Mouse (Mus musculus) liver, embryonic 13.5 days (tissue): ENCODE measurements around the gene Alkbh6. TPM values are rescaled to one million over a fixed set of nuclear protein-coding genes. Genes with fewer than 3 reads are reported as not detected.
A peak's percentile ranks its signal among the peaks of the same experiment; 100 is the strongest.

Experiments
- ATAC-seq: fragments of 200-750 bp; cut with Nextera tagmentation; 2 replicates; pipeline ENCODE4 v1.8.0; 2017; ENCODE audit warnings: low read depth, mild to moderate bottlenecking, moderate number of reproducible peaks, moderate library complexity
- DNase-seq: peaks from one replicate; pipeline ENCODE4 v3.0.0; 2022
- H3K27ac ChIP-seq: fragments of 300-500 bp; sonication (generic); 2 replicates; pipeline ENCODE4 v1.5.1; 2015; ENCODE audit warnings: moderate library complexity, mild to moderate bottlenecking, inconsistent platforms
- H3K27me3 ChIP-seq: fragments of 300-500 bp; sonication (generic); 2 replicates; pipeline ENCODE4 v1.6.1; 2015; ENCODE audit warnings: mild to moderate bottlenecking, inconsistent platforms
- H3K36me3 ChIP-seq: fragments of 300-500 bp; sonication (generic); 2 replicates; pipeline ENCODE4 v1.6.1; 2015; ENCODE audit warnings: mild to moderate bottlenecking, inconsistent platforms
- H3K4me1 ChIP-seq: fragments of 300-500 bp; sonication (generic); replicated peaks from 2 replicates; pipeline ENCODE4 v1.6.1; 2015; ENCODE audit warnings: inconsistent platforms
- H3K4me2 ChIP-seq: fragments of 300-500 bp; sonication (generic); 2 replicates; pipeline ENCODE4 v1.6.1; 2015; ENCODE audit warnings: inconsistent platforms, mild to moderate bottlenecking, moderate library complexity
- H3K4me3 ChIP-seq: fragments of 300-500 bp; sonication (generic); replicated peaks from 2 replicates; pipeline ENCODE4 v1.5.1; 2015; ENCODE audit warnings: mild to moderate bottlenecking, inconsistent platforms
- H3K9ac ChIP-seq: fragments of 300-500 bp; sonication (generic); 2 replicates; pipeline ENCODE4 v1.6.1; 2015; ENCODE audit warnings: mild to moderate bottlenecking, inconsistent platforms
- H3K9me3 ChIP-seq: fragments of 300-500 bp; sonication (generic); replicated peaks from 2 replicates; pipeline ENCODE4 v1.6.1; 2016; ENCODE audit warnings: inconsistent platforms
- WGBS: fragments of 180-500 bp; shearing (Covaris S2); methylation state at CpG from one replicate; pipeline ENCODE4 v1.1.7; 2015; ENCODE audit not compliant: insufficient replicate concordance; 5-methylcytosine and 5-hydroxymethylcytosine counted together
- polyA plus RNA-seq: library from polyadenylated mRNA; unstranded; fragments of >200 nt; fragmentation: Nextera tagmentation; extraction: Ambion mirVana; gene quantifications from 2 replicates; pipeline ENCODE4 v1.2.1, GENCODE M21; 2015

Gene Alkbh6
- polyA plus RNA-seq, 1 experiment from 2014 or later = 18.9 TPM

DNA sequence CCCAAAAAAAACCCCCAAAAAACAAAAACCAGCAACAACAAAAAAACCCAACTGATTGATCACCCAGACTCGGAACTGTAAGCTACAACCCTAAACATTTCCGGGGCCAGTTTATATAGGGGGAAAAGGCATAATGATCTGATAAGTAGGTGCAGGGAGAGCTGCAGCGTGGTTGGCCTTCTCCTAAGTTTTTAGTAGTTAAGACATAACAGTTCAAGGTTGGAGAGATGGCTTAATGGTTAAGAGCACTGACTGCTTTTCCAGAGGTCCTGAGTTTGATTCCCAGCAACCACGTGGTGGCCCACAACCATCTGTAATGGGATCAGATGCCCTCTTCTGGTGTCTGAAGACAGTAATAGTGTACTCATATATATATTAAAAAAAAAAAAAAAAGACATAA is 27.0 kb upstream of the Alkbh6 start:
- H3K9me3 ChIP-seq = no peaks in the 10 kb centered on the region
- WGBS = 70% methylated on average over 4 of the region's 4 CpGs
- no peak overlapping the region for H3K27ac ChIP-seq
- no peak for ATAC-seq
- H3K4me3 ChIP-seq = peak overlapping the region; percentile 81; the same call in 1 of the 2 replicates
- H3K27me3 ChIP-seq = no peaks in the 10 kb centered on the region
- H3K36me3 ChIP-seq = 0 out of 2 replicates have a peak, but pooled peaks cover 4% of the 10 kb centered on the region
- no peak overlapping the region for H3K9ac ChIP-seq
- DNase-seq = no peak
- H3K4me2 ChIP-seq = peak overlapping the region; percentile 87
- peaks cover 33% of the 10 kb centered on the region for H3K4me1 ChIP-seq

DNA sequence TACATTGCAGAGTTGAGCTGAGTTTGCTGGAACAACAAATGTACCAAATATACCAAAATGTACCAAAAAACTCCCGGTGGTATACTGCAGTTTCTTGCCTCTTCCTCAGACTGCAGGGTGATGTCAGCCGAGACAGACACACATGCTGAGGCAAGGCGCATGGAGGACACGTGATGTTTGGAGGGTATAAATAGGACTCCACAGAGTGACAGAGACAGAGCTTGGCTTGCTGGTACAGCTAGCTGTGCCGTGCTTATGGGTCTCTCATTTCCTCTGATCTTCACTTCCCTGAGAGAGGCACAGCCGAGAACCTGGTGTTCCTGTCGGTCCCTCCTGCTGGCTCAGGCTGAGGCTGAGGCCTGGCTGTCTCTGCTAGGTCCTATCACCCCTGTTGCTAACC is 25.8 kb upstream of the Alkbh6 start:
- Histone ChIP-seq H3K9ac (no peak overlapping the region), H3K9me3 (no peaks in the 10 kb centered on the region), H3K27ac (no peak overlapping the region), H3K4me3 (no peak overlapping the region), H3K36me3 (no peaks in the 10 kb centered on the region), H3K4me1 (peaks cover 26% of the 10 kb centered on the region), H3K4me2 (no peak overlapping the region), H3K27me3 (0 out of 2 replicates have a peak, but pooled peaks cover 4% of the 10 kb centered on the region)
- 64% methylated on average over 7 of the region's 7 CpGs for WGBS
- ATAC-seq = no peak
- no peak for DNase-seq

- no peak overlapping the region for H3K4me3 ChIP-seq
- WGBS = 56% methylated on average over 8 of the region's 8 CpGs
- peaks cover 28% of the 10 kb centered on the region for H3K27me3 ChIP-seq
- H3K4me2 ChIP-seq = no peak overlapping the region
- no peaks in the 10 kb centered on the region for H3K9me3 ChIP-seq
- no peak overlapping the region for H3K27ac ChIP-seq
- H3K9ac ChIP-seq = no peak overlapping the region
- DNase-seq (no peak), ATAC-seq (no peak)
- H3K36me3 ChIP-seq = no peaks in the 10 kb centered on the region
- H3K4me1 ChIP-seq = no peaks in the 10 kb centered on the region
Observed at GRCm38 (mm10) chr7:30286701-30287410, 21.7 kb upstream of the Alkbh6 start.

DNA sequence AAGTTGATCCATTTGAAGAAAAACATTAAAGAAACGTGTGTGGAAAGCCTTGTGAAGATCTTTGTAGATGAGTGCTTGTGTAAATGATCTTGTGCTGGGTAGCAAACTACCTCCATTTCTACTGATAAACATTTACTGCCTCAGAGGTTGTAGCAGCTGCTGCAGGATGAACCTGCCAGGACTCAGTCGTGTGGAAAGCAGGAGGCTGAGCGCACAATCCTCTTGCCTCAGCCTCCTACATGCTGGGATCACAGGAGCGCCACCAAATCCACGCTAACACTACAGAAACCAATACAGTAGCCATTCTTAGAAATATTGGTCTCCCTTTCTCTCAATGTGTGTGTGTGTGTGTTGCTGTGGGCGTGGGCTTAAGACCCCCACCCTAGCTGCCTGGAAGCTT is 20.5 kb upstream of the Alkbh6 start:
- H3K27me3 ChIP-seq = peaks cover 33% of the 10 kb centered on the region
- 55% methylated on average over 6 of the region's 6 CpGs for WGBS
- no peak overlapping the region for H3K4me3 ChIP-seq
- no peak for DNase-seq
- H3K4me2 ChIP-seq = no peak overlapping the region
- no peak overlapping the region for H3K9ac ChIP-seq
- no peaks in the 10 kb centered on the region for H3K9me3 ChIP-seq
- H3K36me3 ChIP-seq = no peaks in the 10 kb centered on the region
- no peak overlapping the region for H3K27ac ChIP-seq
- H3K4me1 ChIP-seq = no peaks in the 10 kb centered on the region
- no peak for ATAC-seq

- Histone ChIP-seq H3K9ac (no peak overlapping the region), H3K4me3 (no peak overlapping the region), H3K4me1 (no peaks in the 10 kb centered on the region), H3K36me3 (no peaks in the 10 kb centered on the region), H3K9me3 (no peaks in the 10 kb centered on the region), H3K27ac (no peak overlapping the region), H3K4me2 (no peak overlapping the region), H3K27me3 (peaks cover 33% of the 10 kb centered on the region)
- 60% methylated on average over 7 of the region's 7 CpGs for WGBS
- no peak for DNase-seq
- ATAC-seq = no peak
Observed at GRCm38 (mm10) chr7:30289071-30289713, 19.3 kb upstream of the Alkbh6 start.

DNA sequence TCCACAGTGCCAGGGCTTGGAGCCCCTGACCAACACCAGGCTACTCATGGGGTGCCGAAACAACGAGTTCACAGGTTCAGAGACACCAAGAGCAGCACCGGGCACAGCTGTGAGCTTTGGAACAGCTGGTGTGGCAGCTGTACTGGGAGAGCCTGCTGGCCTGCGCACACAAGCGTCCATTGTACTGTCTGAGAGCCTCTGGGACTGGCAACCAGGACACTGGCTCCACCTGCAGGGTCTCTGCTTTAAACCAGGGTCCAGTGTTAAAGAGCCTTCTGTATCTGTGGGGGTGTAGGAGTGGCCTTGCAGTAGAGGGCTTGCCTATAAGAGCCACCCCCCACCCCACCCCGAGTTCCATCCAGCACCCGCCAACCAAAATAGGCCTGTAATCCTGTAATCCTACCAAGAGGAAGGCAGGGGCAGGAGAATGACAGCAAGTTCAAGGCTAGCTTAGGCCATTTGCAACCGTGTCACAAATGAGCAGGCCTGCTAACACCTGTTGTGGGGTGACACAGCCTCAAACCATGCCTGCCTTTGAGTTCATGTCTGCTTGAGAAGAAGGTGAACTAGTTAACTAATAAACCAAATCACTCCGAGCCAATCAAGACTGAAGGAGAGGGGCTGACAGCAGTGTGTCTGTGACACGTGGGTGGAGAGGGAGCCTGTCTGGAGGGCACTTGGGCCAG is 18.7 kb upstream of the Alkbh6 start:
- Histone ChIP-seq H3K27ac (no peak overlapping the region), H3K4me2 (no peak overlapping the region), H3K36me3 (no peaks in the 10 kb centered on the region), H3K9ac (no peak overlapping the region), H3K27me3 (peaks cover 33% of the 10 kb centered on the region), H3K9me3 (no peaks in the 10 kb centered on the region), H3K4me3 (no peak overlapping the region), H3K4me1 (no peaks in the 10 kb centered on the region)
- WGBS = 46% methylated on average over 10 of the region's 10 CpGs
- no peak for DNase-seq
- no peak for ATAC-seq

DNA sequence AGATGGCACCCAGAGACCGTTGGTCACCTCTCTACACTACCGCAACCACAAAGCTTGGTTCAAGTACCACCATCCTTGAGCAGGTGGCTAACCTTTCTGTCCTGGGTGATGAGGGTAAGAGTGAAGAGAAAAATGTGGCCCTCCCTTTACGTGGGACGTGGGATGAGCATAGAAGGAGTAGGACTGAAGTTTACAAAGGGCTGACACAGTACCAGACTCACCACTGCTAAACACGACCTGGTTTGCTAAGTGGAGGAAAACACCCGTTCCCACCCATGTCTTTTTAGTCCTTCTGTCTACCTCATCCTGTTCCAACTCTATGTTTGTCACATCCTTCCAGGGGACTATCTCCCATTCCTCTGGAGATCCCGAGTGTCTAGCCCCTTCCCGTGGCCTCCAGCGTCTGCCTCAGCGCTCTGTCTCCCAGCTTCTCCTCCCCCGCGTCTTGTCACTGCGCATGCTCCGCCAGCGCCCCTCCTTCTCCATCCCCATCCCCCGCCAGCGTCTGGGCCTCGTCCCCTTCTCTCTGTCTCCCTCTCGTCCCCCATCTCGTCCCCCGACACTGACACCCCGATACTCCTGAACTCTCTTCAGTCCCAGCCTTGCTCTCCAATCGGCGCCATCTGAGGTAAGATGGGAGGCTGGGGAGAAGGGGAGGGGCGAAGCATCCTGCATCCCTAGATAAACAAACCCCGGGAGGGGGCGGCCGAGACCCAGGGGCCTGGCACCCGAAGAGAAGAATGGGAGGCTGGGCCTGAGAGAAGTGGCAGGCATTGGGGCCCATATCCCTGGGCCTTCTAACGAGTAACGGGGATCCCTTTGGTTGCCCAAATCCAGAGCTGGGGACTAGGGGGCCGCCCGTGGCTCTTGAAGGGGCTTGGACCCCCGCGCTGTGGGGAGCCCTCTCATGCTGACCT is 17.0 kb upstream of the Alkbh6 start, which contains the start of gene Clip3:
Gene Clip3, plus strand, starts transcription at position 514 of the 917 bp plus-strand sequence.
- Histone ChIP-seq H3K4me3 (peak within 1 kb of the TSS; percentile 35), H3K4me2 (peak within 1 kb of the TSS; percentile 29), H3K27ac (no peak within 1 kb of the TSS), H3K27me3 (peaks cover 33% of the 10 kb centered on the region), H3K9me3 (no peaks in the 10 kb centered on the region), H3K9ac (no peak within 1 kb of the TSS), H3K4me1 (no peaks in the 10 kb centered on the region), H3K36me3 (no peaks in the 10 kb centered on the region)
- ATAC-seq (no peak), DNase-seq (no peak)
- WGBS = 9% methylated on average over 35 of the region's 35 CpGs

- Histone ChIP-seq H3K36me3 (no peaks in the 10 kb centered on the region), H3K27me3 (peaks cover 27% of the 10 kb centered on the region), H3K4me1 (no peaks in the 10 kb centered on the region; the same call in 1 of the 2 replicates), H3K9ac (no peak overlapping the region), H3K4me2 (no peak overlapping the region), H3K4me3 (no peak overlapping the region), H3K27ac (no peak overlapping the region), H3K9me3 (no peaks in the 10 kb centered on the region)
- 62% methylated on average over 13 of the region's 13 CpGs for WGBS
- ATAC-seq (no peak), DNase-seq (no peak)
Observed at GRCm38 (mm10) chr7:30293795-30294194, 14.7 kb upstream of the Alkbh6 start.

DNA sequence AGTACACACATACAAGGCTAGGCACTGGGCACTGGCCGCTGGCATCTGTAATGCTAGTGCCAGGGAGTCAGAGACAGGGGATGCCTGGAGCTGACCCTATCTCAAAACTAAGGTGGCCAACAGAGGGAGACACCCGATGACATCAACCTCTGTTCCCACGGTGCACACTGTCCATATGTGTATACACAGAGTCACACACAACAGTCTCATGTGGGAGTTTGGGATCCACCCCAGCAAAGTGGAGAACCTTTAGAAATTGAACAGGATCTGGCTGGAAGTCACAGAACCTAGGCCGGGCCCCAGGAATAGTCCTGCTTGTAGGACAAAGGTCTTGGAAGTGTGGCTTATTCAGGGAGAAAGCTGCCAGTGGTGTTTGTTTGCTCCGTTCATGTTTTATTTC is 14.2 kb upstream of the Alkbh6 start:
- Histone ChIP-seq H3K27ac (no peak overlapping the region), H3K4me1 (no peaks in the 10 kb centered on the region; the same call in 1 of the 2 replicates), H3K4me2 (no peak overlapping the region), H3K36me3 (no peaks in the 10 kb centered on the region), H3K9me3 (no peaks in the 10 kb centered on the region), H3K9ac (no peak overlapping the region), H3K27me3 (peaks cover 22% of the 10 kb centered on the region), H3K4me3 (no peak overlapping the region)
- no peak for ATAC-seq
- 66% methylated on average over 5 of the region's 5 CpGs for WGBS
- DNase-seq = no peak

DNA sequence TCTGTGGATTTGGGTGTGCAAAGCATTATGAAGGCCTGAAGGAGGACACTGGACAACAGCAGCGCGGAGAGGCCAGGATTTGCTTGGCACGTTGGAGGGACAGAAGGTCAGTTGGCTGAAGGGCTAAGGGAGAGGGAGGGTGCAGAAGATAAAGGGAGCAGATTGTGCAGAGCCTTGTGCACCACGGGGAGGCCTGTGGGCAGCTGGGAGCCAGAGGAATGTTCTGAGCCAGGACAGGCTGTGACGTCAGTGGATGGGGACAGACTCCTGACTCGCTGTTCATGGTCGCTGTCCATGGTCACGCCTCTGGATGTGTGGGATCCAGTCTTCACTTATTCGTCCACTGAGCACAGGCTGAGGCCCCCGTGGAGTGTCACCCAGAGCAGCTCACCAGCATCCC is 13.4 kb upstream of the Alkbh6 start:
- ATAC-seq = no peak
- Histone ChIP-seq H3K27me3 (peaks cover 19% of the 10 kb centered on the region), H3K9ac (no peak overlapping the region), H3K27ac (no peak overlapping the region), H3K4me2 (no peak overlapping the region), H3K36me3 (no peaks in the 10 kb centered on the region), H3K4me1 (no peaks in the 10 kb centered on the region; the same call in 1 of the 2 replicates), H3K4me3 (no peak overlapping the region), H3K9me3 (no peaks in the 10 kb centered on the region)
- DNase-seq = no peak
- WGBS = 40% methylated on average over 10 of the region's 10 CpGs

- Histone ChIP-seq H3K4me2 (no peak overlapping the region), H3K9ac (no peak overlapping the region), H3K36me3 (no peaks in the 10 kb centered on the region), H3K4me1 (no peaks in the 10 kb centered on the region; the same call in 1 of the 2 replicates), H3K9me3 (no peaks in the 10 kb centered on the region), H3K27ac (no peak overlapping the region), H3K4me3 (no peak overlapping the region), H3K27me3 (peaks cover 6% of the 10 kb centered on the region)
- WGBS = 53% methylated on average over 15 of the region's 15 CpGs
- ATAC-seq = no peak
- no peak for DNase-seq
Observed at GRCm38 (mm10) chr7:30296816-30297215, 11.7 kb upstream of the Alkbh6 start.
